Mouse (Mus musculus): ENCODE results near the gene Eif2b2.

Eif2b2 gene

GRCm38 (mm10) chr12:85252083-85252482 lies 32.8 kb downstream of the Eif2b2 start:
- DNase-seq (ENCODE audit: low spot score): no peak

- no peak for DNase-seq (ENCODE audit: low spot score)
Observed at GRCm38 (mm10) chr12:85256074-85256751, 36.9 kb downstream of the Eif2b2 start.

GRCm38 (mm10) chr12:85257008-85257639 lies 37.8 kb downstream of the Eif2b2 start:
- DNase-seq (ENCODE audit: low spot score): no peak

- no peak for DNase-seq (ENCODE audit: low spot score)
Observed at GRCm38 (mm10) chr12:85262489-85262888, 43.2 kb downstream of the Eif2b2 start.

- DNase-seq (ENCODE audit: low spot score): no peak
Observed at GRCm38 (mm10) chr12:85263190-85263589, 43.9 kb downstream of the Eif2b2 start.

GRCm38 (mm10) chr12:85264531-85264930 lies 45.2 kb downstream of the Eif2b2 start:
- DNase-seq (ENCODE audit: low spot score): peak; percentile 13

- DNase-seq (ENCODE audit: low spot score): no peak
Observed at GRCm38 (mm10) chr12:85264940-85265339, 45.7 kb downstream of the Eif2b2 start.

GRCm38 (mm10) chr12:85266248-85266647 lies 47.0 kb downstream of the Eif2b2 start:
- no peak for DNase-seq (ENCODE audit: low spot score)

- no peak for DNase-seq (ENCODE audit: low spot score)
Observed at GRCm38 (mm10) chr12:85269821-85270220, 50.5 kb downstream of the Eif2b2 start.

GRCm38 (mm10) chr12:85270319-85270718 lies 51.0 kb downstream of the Eif2b2 start, which contains the start of gene Mlh3:
Gene Mlh3 (minus strand): TSS chr12:85270599.
- peak; percentile 84 for DNase-seq (ENCODE audit: low spot score)

- DNase-seq (ENCODE audit: low spot score): no peak
Observed at GRCm38 (mm10) chr12:85271132-85271842, 52.0 kb downstream of the Eif2b2 start.

- no peak for DNase-seq (ENCODE audit: low spot score)
Observed at GRCm38 (mm10) chr12:85271843-85272206, 52.5 kb downstream of the Eif2b2 start.

GRCm38 (mm10) chr12:85273508-85273907 lies 54.2 kb downstream of the Eif2b2 start:
- DNase-seq (ENCODE audit: low spot score): no peak
